Mouse (Mus musculus) hindbrain, embryonic 12.5 days (tissue): ENCODE measurements at regions not wholly inside any gene's neighbourhood (a gene's known extent, or its start where the extent isn't known, plus 50 kb on each side); places are given as distances from the start of the nearest gene placed in this dataset.

Experiments used
- ATAC-seq: fragments of 200-750 bp; cut with Nextera tagmentation; 2 replicates; pipeline ENCODE4 v1.8.0; 2017; ENCODE audit warnings: moderate TSS enrichment; ENCODE audit not compliant: low FRiP score
- H3K27ac ChIP-seq: fragments of 300-500 bp; sonication (generic); 2 replicates; pipeline ENCODE4 v1.5.1; 2016; ENCODE audit warnings: mild to moderate bottlenecking
- H3K27me3 ChIP-seq: fragments of 300-500 bp; sonication (generic); 2 replicates; pipeline ENCODE4 v1.6.1; 2016; ENCODE audit warnings: mild to moderate bottlenecking
- H3K36me3 ChIP-seq: fragments of 300-500 bp; sonication (generic); 2 replicates; pipeline ENCODE4 v1.6.1; 2016; ENCODE audit warnings: mild to moderate bottlenecking
- H3K4me1 ChIP-seq: fragments of 300-500 bp; sonication (generic); 2 replicates; pipeline ENCODE4 v1.6.1; 2016
- H3K4me2 ChIP-seq: fragments of 300-500 bp; sonication (generic); replicated peaks from 2 replicates; pipeline ENCODE4 v1.6.1; 2016; ENCODE audit warnings: mild to moderate bottlenecking
- H3K4me3 ChIP-seq: fragments of 300-500 bp; sonication (generic); 2 replicates; pipeline ENCODE4 v1.5.1; 2016; ENCODE audit warnings: mild to moderate bottlenecking
- H3K9ac ChIP-seq: fragments of 300-500 bp; sonication (generic); 2 replicates; pipeline ENCODE4 v1.6.1; 2016; ENCODE audit warnings: mild to moderate bottlenecking, moderate library complexity
- H3K9me3 ChIP-seq: fragments of 300-500 bp; sonication (generic); replicated peaks from 2 replicates; pipeline ENCODE4 v1.6.1; 2016; ENCODE audit warnings: mild to moderate bottlenecking
- WGBS: fragments of 180-500 bp; shearing (Covaris S2); methylation state at CpG from one replicate; pipeline ENCODE4 v1.1.7; 2016; 5-methylcytosine and 5-hydroxymethylcytosine counted together

GRCm38 (mm10) chr4:80691774-80692485, 142.0 kb upstream of the Tyrp1 start:
- no peaks in the 10 kb centered on the region for H3K9me3 ChIP-seq
- 87% methylated on average over 3 of the region's 3 CpGs for WGBS
- no peaks in the 10 kb centered on the region for H3K36me3 ChIP-seq
- no peak overlapping the region for H3K9ac ChIP-seq
- ATAC-seq: no peak
- H3K4me3 ChIP-seq: no peak overlapping the region
- no peak overlapping the region for H3K4me2 ChIP-seq
- H3K27ac ChIP-seq: no peak overlapping the region
- H3K27me3 ChIP-seq: no peaks in the 10 kb centered on the region
- H3K4me1 ChIP-seq: no peaks in the 10 kb centered on the region

- H3K4me1 ChIP-seq: no peaks in the 10 kb centered on the region
- no peaks in the 10 kb centered on the region for H3K27me3 ChIP-seq
- no peak for ATAC-seq
- no peaks in the 10 kb centered on the region for H3K36me3 ChIP-seq
- WGBS: 89% methylated on average over 2 of the region's 2 CpGs
- H3K9ac ChIP-seq: no peak overlapping the region
- no peak overlapping the region for H3K4me3 ChIP-seq
- no peak overlapping the region for H3K27ac ChIP-seq
- H3K4me2 ChIP-seq: no peak overlapping the region
- H3K9me3 ChIP-seq: no peaks in the 10 kb centered on the region
Measured at GRCm38 (mm10) chr4:80712698-80713097, 121.2 kb upstream of the Tyrp1 start.

GRCm38 (mm10) chr4:80744975-80745734, 88.8 kb upstream of the Tyrp1 start:
- H3K36me3 ChIP-seq: no peaks in the 10 kb centered on the region
- H3K9ac ChIP-seq: no peak overlapping the region
- no peak overlapping the region for H3K27ac ChIP-seq
- no peaks in the 10 kb centered on the region for H3K9me3 ChIP-seq
- no peak overlapping the region for H3K4me3 ChIP-seq
- ATAC-seq: no peak
- no peak overlapping the region for H3K4me2 ChIP-seq
- no peaks in the 10 kb centered on the region for H3K27me3 ChIP-seq
- no peaks in the 10 kb centered on the region for H3K4me1 ChIP-seq
- 7% methylated on average over 1 of the region's 1 CpGs for WGBS

GRCm38 (mm10) chr4:80752259-80752658, 81.7 kb upstream of the Tyrp1 start:
- no peak overlapping the region for H3K27ac ChIP-seq
- no peak overlapping the region for H3K9ac ChIP-seq
- no peaks in the 10 kb centered on the region for H3K27me3 ChIP-seq
- no peaks in the 10 kb centered on the region for H3K36me3 ChIP-seq
- H3K4me1 ChIP-seq: no peaks in the 10 kb centered on the region
- no peaks in the 10 kb centered on the region for H3K9me3 ChIP-seq
- no peak for ATAC-seq
- 76% methylated on average over 6 of the region's 6 CpGs for WGBS
- no peak overlapping the region for H3K4me2 ChIP-seq
- no peak overlapping the region for H3K4me3 ChIP-seq

- 84% methylated on average over 2 of the region's 2 CpGs for WGBS
Measured at GRCm38 (mm10) chr4:80756114-80756513, 77.8 kb upstream of the Tyrp1 start.

GRCm38 (mm10) chr4:80764024-80764423, 69.9 kb upstream of the Tyrp1 start:
- WGBS: 86% methylated on average over 3 of the region's 3 CpGs

More at GRCm38 (mm10) chr4:80756114-80756513, 77.8 kb upstream of the Tyrp1 start:
- Histone ChIP-seq H3K27me3 (no peaks in the 10 kb centered on the region), H3K27ac (no peak overlapping the region), H3K9ac (no peak overlapping the region), H3K9me3 (no peaks in the 10 kb centered on the region), H3K4me2 (no peak overlapping the region), H3K4me3 (no peak overlapping the region), H3K36me3 (no peaks in the 10 kb centered on the region), H3K4me1 (no peaks in the 10 kb centered on the region)
- no peak for ATAC-seq

GRCm38 (mm10) chr4:80765781-80766180, 68.1 kb upstream of the Tyrp1 start:
- 44% methylated on average over 4 of the region's 4 CpGs for WGBS

More at GRCm38 (mm10) chr4:80764024-80764423, 69.9 kb upstream of the Tyrp1 start:
- Histone ChIP-seq H3K4me3 (no peak overlapping the region), H3K4me2 (no peak overlapping the region), H3K27ac (no peak overlapping the region), H3K9ac (no peak overlapping the region), H3K36me3 (no peaks in the 10 kb centered on the region), H3K9me3 (no peaks in the 10 kb centered on the region), H3K27me3 (no peaks in the 10 kb centered on the region), H3K4me1 (no peaks in the 10 kb centered on the region)
- ATAC-seq: no peak

GRCm38 (mm10) chr4:80767447-80767846, 66.5 kb upstream of the Tyrp1 start:
- H3K9me3 ChIP-seq: no peaks in the 10 kb centered on the region
- no peak for ATAC-seq
- 59% methylated on average over 5 of the region's 5 CpGs for WGBS

More at GRCm38 (mm10) chr4:80765781-80766180, 68.1 kb upstream of the Tyrp1 start:
- Histone ChIP-seq H3K9ac (no peak overlapping the region), H3K4me2 (no peak overlapping the region), H3K9me3 (no peaks in the 10 kb centered on the region), H3K36me3 (no peaks in the 10 kb centered on the region), H3K27me3 (no peaks in the 10 kb centered on the region), H3K4me1 (no peaks in the 10 kb centered on the region), H3K4me3 (no peak overlapping the region), H3K27ac (no peak overlapping the region)
- ATAC-seq: peak; percentile 74

More at GRCm38 (mm10) chr4:80767447-80767846, 66.5 kb upstream of the Tyrp1 start:
- Histone ChIP-seq H3K36me3 (no peaks in the 10 kb centered on the region), H3K4me3 (no peak overlapping the region), H3K27ac (no peak overlapping the region), H3K9ac (no peak overlapping the region), H3K4me2 (no peak overlapping the region), H3K27me3 (no peaks in the 10 kb centered on the region), H3K4me1 (no peaks in the 10 kb centered on the region)
